Mouse (Mus musculus) heart, postnatal 4 days (tissue): ENCODE measurements at regions not wholly inside any gene's neighbourhood (a gene's known extent, or its start where the extent isn't known, plus 50 kb on each side); places are given as distances from the start of the nearest gene placed in this dataset.

ENCODE experiments used
- DNase-seq: peaks from one replicate; pipeline ENCODE4 v3.0.0; 2021

- peak; percentile 15 for DNase-seq
Measured at GRCm38 (mm10) chr4:37445268-37445667, 493.7 kb upstream of the Lingo2 start.

GRCm38 (mm10) chr4:37412755-37413154, 461.2 kb upstream of the Lingo2 start:
- no peak for DNase-seq

GRCm38 (mm10) chr4:37388118-37388517, 436.6 kb upstream of the Lingo2 start:
- DNase-seq = no peak

- no peak for DNase-seq
Measured at GRCm38 (mm10) chr4:37386882-37387281, 435.3 kb upstream of the Lingo2 start.

GRCm38 (mm10) chr4:37364209-37364608, 412.7 kb upstream of the Lingo2 start:
- DNase-seq = no peak

GRCm38 (mm10) chr4:37361254-37361653, 409.7 kb upstream of the Lingo2 start:
- DNase-seq = no peak

- no peak for DNase-seq
Measured at GRCm38 (mm10) chr4:37338376-37338775, 386.8 kb upstream of the Lingo2 start.
